Mouse (Mus musculus): ENCODE results near the gene Olig2.

DNA sequence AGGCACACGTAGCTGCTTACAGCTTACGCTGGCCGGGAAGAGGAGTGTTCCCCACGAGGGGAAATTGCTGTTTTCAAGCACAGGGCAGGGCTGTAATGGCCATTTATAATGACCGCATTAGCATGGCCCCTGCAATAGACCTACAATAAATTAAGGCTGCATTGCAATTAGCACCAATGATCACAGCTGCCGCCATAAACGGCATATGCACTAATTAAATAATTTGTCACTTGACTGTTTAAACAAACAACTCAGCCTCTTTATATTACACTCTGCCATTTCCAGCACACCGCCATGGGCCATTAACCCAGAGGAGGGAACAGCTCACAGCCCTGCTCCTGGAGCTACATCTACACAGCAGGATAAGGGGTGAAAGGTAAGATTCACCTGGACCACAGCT is 49.4 kb upstream of the Olig2 start:
- TF ChIP-seq POLR2A (IDR thresholded peaks at IDR 0.05; ENCODE audit: low read depth, low read length) (no peak), CTCF (IDR thresholded peaks at IDR 0.05; ENCODE audit: extremely low read depth, insufficient read length, insufficient replicate concordance, low read depth, low read length) (no peak)
